Mouse (Mus musculus) megakaryocyte, embryonic 14.5 days (primary cell): ENCODE measurements around the gene Nt5c3b. TPM values are rescaled to one million over a fixed set of nuclear protein-coding genes. Genes with fewer than 3 reads are reported as not detected.

Experiments used
- H3K27me3 ChIP-seq: replicated peaks from 2 replicates; pipeline ENCODE3; 2012; ENCODE audit warnings: inconsistent platforms
- H3K36me3 ChIP-seq: replicated peaks from 2 replicates; pipeline ENCODE3; 2012; ENCODE audit warnings: low read length, inconsistent platforms, mixed read lengths
- H3K4me1 ChIP-seq: 2 replicates; pipeline ENCODE4 v1.6.1; 2012; ENCODE audit warnings: inconsistent platforms
- H3K4me3 ChIP-seq: replicated peaks from 2 replicates; pipeline ENCODE3; 2012; ENCODE audit warnings: moderate library complexity, mild to moderate bottlenecking, inconsistent platforms
- H3K9me3 ChIP-seq: 2 replicates; pipeline ENCODE4 v1.6.1; 2012; ENCODE audit warnings: inconsistent platforms
- FLI1 ChIP-seq: IDR thresholded peaks from 2 replicates; pipeline ENCODE4 v1.6.1; 2012; ENCODE audit warnings: low read length, inconsistent platforms, mixed read lengths
- GATA1 ChIP-seq: IDR thresholded peaks from 3 replicates; pipeline ENCODE4 v1.6.1; 2012; ENCODE audit warnings: mixed read lengths, low read length, inconsistent platforms, borderline replicate concordance
- polyA plus RNA-seq: library from polyadenylated mRNA; stranded (reverse); fragments of >175 nt; gene quantifications from 2 replicates; pipeline ENCODE4 v1.2.3, GENCODE M21; 2012; ENCODE audit warnings: low replicate concordance; ENCODE audit not compliant: insufficient read depth

The Nt5c3b gene
- polyA plus RNA-seq, 1 experiment: 48.3 TPM

DNA sequence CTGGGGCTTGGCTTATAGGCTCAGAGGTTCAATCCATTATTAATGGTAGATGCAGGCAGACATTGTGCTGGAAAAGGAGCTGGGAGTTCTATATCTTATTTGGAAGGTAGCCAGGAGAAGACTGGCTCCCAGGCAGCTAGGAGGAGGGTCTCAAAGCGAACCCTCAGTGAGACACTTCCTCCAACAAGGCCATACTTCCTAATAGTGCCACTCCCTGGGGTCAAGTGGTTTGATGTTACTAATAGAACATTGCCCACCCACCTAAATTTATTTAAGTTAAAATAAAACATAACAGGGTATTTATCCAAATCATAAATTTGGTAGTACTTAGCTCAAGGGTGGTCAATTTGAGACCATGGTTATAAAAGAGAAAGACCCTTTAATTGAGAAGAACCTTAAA, 24.2 kb upstream of the Nt5c3b start:
- TF ChIP-seq GATA1 (no peak), FLI1 (no peak)
- no peaks in the 10 kb centered on the region for H3K27me3 ChIP-seq
- no peaks in the 10 kb centered on the region for H3K9me3 ChIP-seq
- H3K4me3 ChIP-seq: no peak overlapping the region
- peaks cover 68% of the 10 kb centered on the region for H3K4me1 ChIP-seq
- H3K36me3 ChIP-seq: peaks cover 50% of the 10 kb centered on the region

- TF ChIP-seq FLI1 (no peak), GATA1 (no peak)
- Histone ChIP-seq H3K27me3 (no peaks in the 10 kb centered on the region), H3K4me1 (peaks cover 62% of the 10 kb centered on the region), H3K4me3 (no peak overlapping the region), H3K9me3 (no peaks in the 10 kb centered on the region), H3K36me3 (peaks cover 55% of the 10 kb centered on the region)
Observed at GRCm38 (mm10) chr11:100465229-100465792, 23.7 kb upstream of the Nt5c3b start.

DNA sequence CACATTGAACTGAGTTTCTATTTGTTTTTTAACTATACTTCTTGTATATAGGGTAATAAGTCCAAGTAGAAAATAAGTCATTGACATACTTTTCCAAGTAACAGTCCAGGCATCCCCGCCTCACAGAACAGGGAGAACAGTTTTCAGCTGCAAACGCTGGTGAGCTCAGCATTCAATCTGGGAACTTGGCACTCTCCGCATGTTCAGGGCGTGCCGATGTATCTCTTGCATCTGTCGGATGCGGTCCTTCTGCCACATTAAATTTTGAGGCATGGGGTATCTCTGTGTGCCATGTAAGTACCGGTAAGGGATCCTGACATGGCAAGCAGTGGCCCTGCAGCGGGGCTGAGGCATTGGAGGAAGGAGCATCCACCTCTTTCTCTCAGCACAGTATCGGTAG, 21.1 kb upstream of the Nt5c3b start:
- peaks cover 48% of the 10 kb centered on the region for H3K4me1 ChIP-seq
- no peak overlapping the region for H3K4me3 ChIP-seq
- TF ChIP-seq FLI1: no peak
- no peak for TF ChIP-seq GATA1
- peaks cover 64% of the 10 kb centered on the region for H3K36me3 ChIP-seq
- H3K9me3 ChIP-seq: no peaks in the 10 kb centered on the region
- no peaks in the 10 kb centered on the region for H3K27me3 ChIP-seq

- Histone ChIP-seq H3K4me3 (no peak overlapping the region), H3K36me3 (peaks cover 76% of the 10 kb centered on the region), H3K9me3 (peaks cover 8% of the 10 kb centered on the region), H3K27me3 (no peaks in the 10 kb centered on the region), H3K4me1 (peaks cover 6% of the 10 kb centered on the region)
- TF ChIP-seq FLI1 (no peak), GATA1 (no peak)
Observed at GRCm38 (mm10) chr11:100457711-100458110, 16.1 kb upstream of the Nt5c3b start.

- Histone ChIP-seq H3K4me1 (0 out of 2 replicates have a peak, but pooled peaks cover 4% of the 10 kb centered on the region), H3K9me3 (peaks cover 13% of the 10 kb centered on the region), H3K36me3 (peaks cover 76% of the 10 kb centered on the region)
Observed at GRCm38 (mm10) chr11:100457247-100457646, 15.6 kb upstream of the Nt5c3b start.

DNA sequence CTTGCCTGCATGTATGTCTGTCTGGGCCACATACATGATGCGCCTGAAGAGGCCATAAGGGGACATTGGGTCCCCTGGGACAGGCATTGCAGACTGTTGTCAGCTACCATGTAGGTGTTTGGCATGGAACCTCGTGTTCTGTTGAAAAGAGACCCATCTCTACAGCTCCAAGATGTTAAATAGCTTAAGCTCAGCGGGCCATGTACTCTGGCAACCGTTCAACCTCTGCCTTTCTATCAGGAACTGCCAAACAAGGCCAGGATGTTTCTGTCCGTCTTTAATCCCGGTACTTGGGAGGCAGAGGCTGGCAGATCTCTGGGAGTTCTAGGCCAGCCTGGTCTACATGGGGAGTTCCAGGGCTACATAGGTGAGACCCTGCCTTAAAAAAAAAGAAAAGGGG, 1.0 kb upstream of the Nt5c3b start:
- Histone ChIP-seq H3K27me3 (peaks cover 4% of the 10 kb centered on the region), H3K4me3 (no peak overlapping the region), H3K4me1 (peaks cover 29% of the 10 kb centered on the region), H3K36me3 (peaks cover 3% of the 10 kb centered on the region), H3K9me3 (no peaks in the 10 kb centered on the region)
- TF ChIP-seq FLI1: no peak
- no peak for TF ChIP-seq GATA1

More at GRCm38 (mm10) chr11:100457247-100457646, 15.6 kb upstream of the Nt5c3b start:
- TF ChIP-seq GATA1 (no peak), FLI1 (no peak)
- Histone ChIP-seq H3K4me3 (no peak overlapping the region), H3K27me3 (no peaks in the 10 kb centered on the region)

GRCm38 (mm10) chr11:100440691-100441522, 701 bp downstream of the Nt5c3b start:
- no peaks in the 10 kb centered on the region for H3K9me3 ChIP-seq
- no peak for TF ChIP-seq FLI1
- no peak for TF ChIP-seq GATA1
- peak overlapping the region; percentile 96 for H3K4me3 ChIP-seq
- H3K36me3 ChIP-seq: peaks cover 18% of the 10 kb centered on the region
- peaks cover under 1% of the 10 kb centered on the region for H3K27me3 ChIP-seq
- H3K4me1 ChIP-seq: peaks cover 27% of the 10 kb centered on the region

DNA sequence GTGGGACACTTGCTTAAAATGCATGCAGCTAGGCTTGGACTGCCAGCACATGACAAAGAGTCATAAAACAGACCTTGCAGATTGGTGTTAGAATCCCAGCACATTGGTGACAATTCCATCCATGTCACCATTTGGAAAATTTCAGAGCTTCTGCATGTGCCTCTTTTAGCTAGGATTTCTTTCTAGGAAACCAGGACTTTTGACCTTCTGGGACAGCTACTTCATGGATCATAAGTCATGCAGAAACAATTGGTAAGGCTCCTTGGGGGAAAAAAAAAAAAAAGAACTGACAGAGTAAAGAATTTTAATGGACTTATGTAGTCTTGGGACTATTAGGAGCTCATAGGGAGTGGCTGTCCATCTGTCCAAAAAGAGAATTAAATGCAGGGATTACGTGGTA, 3.7 kb downstream of the Nt5c3b start:
- TF ChIP-seq GATA1: no peak
- no peak for TF ChIP-seq FLI1
- H3K9me3 ChIP-seq: no peaks in the 10 kb centered on the region
- H3K4me1 ChIP-seq: peaks cover 29% of the 10 kb centered on the region
- H3K4me3 ChIP-seq: no peak overlapping the region
- H3K36me3 ChIP-seq: peaks cover 35% of the 10 kb centered on the region
- no peaks in the 10 kb centered on the region for H3K27me3 ChIP-seq

GRCm38 (mm10) chr11:100435678-100436246, 5.8 kb downstream of the Nt5c3b start:
- no peak overlapping the region for H3K4me3 ChIP-seq
- peaks cover 24% of the 10 kb centered on the region for H3K4me1 ChIP-seq
- H3K27me3 ChIP-seq: no peaks in the 10 kb centered on the region
- peaks cover 44% of the 10 kb centered on the region for H3K36me3 ChIP-seq
- TF ChIP-seq GATA1 (no peak), FLI1 (no peak)
- no peaks in the 10 kb centered on the region for H3K9me3 ChIP-seq

DNA sequence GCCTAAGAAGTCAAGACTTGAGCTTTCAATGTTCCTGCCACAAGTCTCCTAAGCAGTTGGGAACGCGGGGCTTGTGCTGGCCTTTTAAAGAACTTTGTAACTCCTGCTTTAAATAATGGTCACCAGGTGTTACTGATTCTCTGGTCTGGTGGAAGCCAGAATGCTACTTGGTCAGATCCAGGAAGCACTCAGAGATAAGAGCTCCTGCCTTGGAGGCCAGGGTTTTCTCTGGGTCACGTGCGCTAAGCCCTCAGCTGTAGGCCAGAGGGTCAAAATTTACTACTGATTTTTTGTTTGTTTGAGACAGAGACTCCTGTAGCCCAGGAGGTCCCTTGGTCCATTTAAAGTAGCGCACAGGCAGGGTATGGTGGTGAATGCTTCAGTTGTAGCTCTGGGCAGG, 9.6 kb downstream of the Nt5c3b start:
- peaks cover 52% of the 10 kb centered on the region for H3K36me3 ChIP-seq
- TF ChIP-seq FLI1: no peak
- TF ChIP-seq GATA1: no peak

More for the DNA sequence above, 9.6 kb downstream of the Nt5c3b start:
- H3K4me3 ChIP-seq: no peak overlapping the region
- H3K9me3 ChIP-seq: no peaks in the 10 kb centered on the region
- H3K27me3 ChIP-seq: no peaks in the 10 kb centered on the region
- H3K4me1 ChIP-seq: peaks cover 12% of the 10 kb centered on the region
